Comparison of ENCODE assay signal across 12 mouse cellular contexts in genomic region chr3:15217591-15217990, GRCm38 (mm10).
"Had no signal": no experiment of that assay in that cellular context is flagged by ENCODE, and none has a peak within 500 bp of the region (broad histone marks: within the 10 kb centered on the region; RNA-seq: fewer than 3 reads in every experiment).

No protein-coding gene starts in this region.

- DNase-seq: retina, postnatal 1 day; right cerebral cortex, adult 18-20 months; right cerebral cortex, postnatal 14 days; right cerebral cortex, postnatal 25 days; right cerebral cortex, postnatal 4 days; spleen, adult 18-20 months; thymus, adult 18-20 months; thymus, adult 2 months; thymus, postnatal 14 days; thymus, postnatal 25 days; thymus, postnatal 36 days; thymus, postnatal 4 days had no signal
